Mouse (Mus musculus) gastrocnemius, adult 8-10 months (tissue): Measurements from ENCODE around the gene Rnpep. TPM values are rescaled to one million over a fixed set of nuclear protein-coding genes. Genes with fewer than 3 reads are reported as not detected.
"Not testable (repeated sequence)": the region's sequence is repeated elsewhere in the genome, so short reads cannot be mapped to it uniquely, and the experiment has no call there.

Experiments
- DNase-seq, 2 experiments: peaks; one replicate each; pipeline ENCODE4 v3.0.0; 2022; ENCODE audit warnings: low spot score in 2 of 2
- total RNA-seq, 4 experiments: library from RNA; stranded (reverse); gene quantifications; 2 replicates each; pipeline ENCODE4 v1.2.4; 2022

Gene Rnpep
- total RNA-seq, 4 experiments from 2014 or later: 12.6 to 15.4 (median 13.5) TPM

DNA sequence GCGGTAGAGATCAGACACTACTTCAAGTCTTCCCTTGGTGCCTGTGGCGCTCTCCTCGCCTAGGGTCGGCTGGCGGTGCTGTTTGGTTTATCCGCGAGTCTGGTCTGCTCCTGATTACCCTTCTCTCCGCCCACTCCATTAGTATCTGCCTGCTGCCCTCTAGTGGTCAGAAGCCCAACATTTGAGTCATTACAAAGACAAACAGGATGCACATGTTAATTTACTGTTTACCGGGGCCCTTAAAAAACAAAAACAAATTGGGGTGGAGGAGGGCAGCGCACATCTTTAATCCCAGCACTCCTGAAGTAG, 24.8 kb downstream of the Rnpep start:
- DNase-seq: peak; percentile 51 to 61

GRCm38 (mm10) chr1:135258380-135259127, 25.3 kb downstream of the Rnpep start, which contains the start of gene Elf3:
TSS of gene Elf3 (minus strand) at chr1:135258568.
- peak; percentile 14 to 53 for DNase-seq

DNA sequence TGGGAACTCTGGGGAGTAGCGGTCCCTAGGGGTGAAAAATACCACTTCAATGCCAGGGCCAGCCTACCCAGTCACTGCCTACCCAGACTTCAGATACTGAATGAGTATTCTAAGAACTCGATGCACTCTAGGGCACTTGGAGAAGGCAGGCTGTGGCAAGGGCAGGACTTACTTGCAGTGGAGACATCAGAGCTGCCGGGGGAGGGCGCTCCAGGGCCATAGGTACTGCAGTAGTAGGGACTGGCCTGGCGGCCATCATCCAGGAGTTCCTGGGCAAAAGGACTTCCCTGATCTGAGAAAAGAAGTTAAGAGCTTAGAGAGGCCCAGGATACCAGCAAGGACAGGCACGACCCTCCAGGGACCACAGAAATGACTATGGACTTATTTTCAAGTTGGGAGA, 27.6 kb downstream of the Rnpep start:
- DNase-seq: no peak

DNA sequence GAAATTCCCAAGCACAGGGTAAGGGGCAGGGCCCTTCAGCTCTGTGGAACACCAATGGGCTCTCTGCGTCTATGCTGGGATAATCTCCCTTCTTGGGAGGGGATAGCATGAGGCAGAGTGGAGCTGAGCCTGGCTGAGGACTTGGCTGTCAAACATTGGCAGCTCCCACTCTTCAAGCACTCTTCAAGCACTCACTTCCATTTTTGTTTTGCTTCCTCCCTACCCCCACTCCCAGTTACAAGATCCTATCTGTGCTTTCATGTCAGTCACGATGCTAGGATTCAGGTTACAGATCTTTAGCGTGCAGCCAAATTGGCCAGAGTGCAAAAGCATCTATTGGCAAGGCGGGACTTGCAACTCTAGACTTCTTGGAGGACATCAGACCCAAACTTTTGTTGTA, 31.0 kb downstream of the Rnpep start:
- peak; percentile 35 to 65 for DNase-seq

- no peak for DNase-seq
Observed at GRCm38 (mm10) chr1:135251405-135251804, 32.5 kb downstream of the Rnpep start.

DNA sequence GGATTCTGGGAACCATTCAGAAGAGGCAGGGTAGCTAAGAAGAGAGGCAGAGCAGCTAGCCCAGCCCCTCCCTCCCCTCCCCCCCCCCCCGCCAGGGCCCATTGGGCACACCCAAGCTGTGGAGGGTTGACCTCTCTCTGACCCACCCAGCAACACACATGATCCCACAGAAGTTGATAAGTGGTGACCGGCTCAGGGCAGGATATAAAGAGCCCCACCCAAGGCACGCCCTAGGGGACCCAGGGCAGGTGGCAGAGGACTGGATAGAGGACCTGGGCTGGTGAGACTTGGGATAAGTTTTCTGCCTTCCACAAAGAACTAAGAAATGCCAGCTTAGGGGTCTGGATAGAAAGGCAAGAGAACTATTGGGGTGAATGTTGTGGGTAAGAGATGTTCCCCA, 33.2 kb downstream of the Rnpep start:
- no peak for DNase-seq

DNA sequence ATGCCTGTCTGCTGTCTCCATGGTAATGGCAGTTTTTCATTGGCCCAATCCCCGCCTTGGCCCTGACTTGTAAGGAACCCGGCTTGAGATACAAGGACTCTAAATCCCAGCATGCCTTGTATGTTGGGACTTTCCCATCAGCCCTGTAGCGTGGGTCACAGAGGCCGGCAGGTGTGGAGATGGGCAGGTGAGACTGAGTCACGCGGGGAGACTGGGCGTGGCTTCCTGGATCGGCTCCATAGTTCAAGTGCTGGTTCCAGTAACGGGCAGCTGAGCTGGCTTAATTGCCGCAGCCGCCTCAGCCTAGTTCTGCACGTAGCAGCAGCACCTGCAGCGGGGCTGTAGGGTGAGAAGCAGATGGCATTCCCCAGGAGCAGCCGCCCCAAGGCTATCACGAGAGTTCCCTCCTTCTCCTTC, 35.4 kb downstream of the Rnpep start:
- DNase-seq: no peak

DNA sequence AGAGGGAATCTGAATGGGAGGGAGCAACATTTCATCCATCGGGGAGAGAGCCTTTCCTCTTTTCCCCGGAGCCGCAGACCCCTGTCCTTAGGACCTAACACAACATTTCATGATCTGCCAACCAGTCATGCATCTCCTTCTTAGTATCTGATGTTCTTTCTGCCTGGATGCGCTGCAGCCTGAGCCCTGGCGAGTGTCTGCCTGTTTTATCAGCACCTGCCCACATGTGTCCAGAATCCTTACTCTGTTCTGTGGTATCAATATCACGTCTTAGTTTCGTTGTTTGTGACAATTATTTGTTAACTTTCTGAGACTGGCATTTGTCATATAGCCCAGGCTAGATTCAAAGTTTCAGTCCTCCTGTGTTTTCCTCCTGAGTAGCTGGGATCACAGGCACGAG, 39.9 kb downstream of the Rnpep start:
- no peak for DNase-seq

DNA sequence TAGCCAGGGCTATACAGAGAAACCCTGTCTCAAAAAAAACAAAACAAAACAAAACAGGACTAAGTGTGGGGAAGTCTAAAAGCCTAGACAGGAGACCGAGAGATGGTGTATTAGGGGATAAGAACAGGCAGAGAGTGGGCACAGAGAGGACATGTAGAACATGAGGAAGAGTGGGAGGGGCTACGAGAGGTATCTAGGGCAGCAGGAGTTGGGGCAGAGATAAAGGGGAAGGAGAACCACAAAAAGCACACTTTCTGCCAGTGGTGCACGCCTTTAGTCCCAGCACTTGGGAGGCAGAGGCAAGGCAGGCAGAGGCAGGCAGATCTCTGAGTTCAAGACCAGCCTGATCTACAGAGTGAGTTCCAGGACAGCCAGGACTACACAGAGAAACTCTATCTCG, 43.7 kb downstream of the Rnpep start:
- not testable (repeated sequence) for DNase-seq

- no peak for DNase-seq
Observed at GRCm38 (mm10) chr1:135237131-135237851, 46.6 kb downstream of the Rnpep start.

DNA sequence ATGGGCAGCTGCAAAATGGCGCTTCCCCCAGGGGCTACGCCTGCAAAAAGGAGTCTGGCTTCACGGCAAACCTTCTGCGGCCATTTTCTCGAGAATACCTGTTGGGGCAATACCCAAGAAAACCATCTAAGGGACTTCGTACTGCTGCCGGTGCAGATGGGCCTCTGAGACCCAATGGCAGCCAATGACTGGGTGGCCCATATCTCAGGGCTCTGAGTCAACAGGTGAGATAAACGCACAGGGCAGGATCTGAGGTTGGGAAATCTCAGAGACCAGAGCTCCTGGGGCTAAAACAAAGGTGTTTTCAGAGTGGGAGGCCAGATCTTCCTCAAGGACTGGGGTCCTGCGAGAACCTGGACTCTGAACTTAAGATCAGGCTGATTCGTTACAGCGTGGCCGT, 49.1 kb downstream of the Rnpep start:
- no peak for DNase-seq

- DNase-seq: no peak
Observed at GRCm38 (mm10) chr1:135233961-135234360, 49.9 kb downstream of the Rnpep start.

DNA sequence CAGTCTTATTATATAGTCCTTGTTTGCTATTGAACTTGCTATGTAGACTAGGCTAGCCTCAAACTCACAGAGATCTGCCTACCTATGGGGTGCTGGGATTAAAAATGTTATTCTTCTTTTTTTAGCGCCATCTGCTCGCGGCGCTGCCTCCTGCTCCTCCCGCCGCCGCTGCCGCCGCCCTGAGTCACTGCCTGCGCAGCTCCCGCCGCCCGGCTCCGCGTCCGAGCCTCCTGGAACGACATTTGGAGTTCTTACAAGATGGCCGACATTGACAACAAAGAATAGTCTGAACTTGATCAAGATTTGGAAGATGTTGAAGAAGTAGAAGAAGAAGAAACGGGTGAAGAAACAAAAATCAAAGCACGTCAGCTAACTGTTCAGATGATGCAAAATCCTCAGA, 52.0 kb downstream of the Rnpep start:
- DNase-seq: not testable (repeated sequence)

- DNase-seq: no peak
Observed at GRCm38 (mm10) chr1:135227339-135227950, 56.4 kb downstream of the Rnpep start.

DNA sequence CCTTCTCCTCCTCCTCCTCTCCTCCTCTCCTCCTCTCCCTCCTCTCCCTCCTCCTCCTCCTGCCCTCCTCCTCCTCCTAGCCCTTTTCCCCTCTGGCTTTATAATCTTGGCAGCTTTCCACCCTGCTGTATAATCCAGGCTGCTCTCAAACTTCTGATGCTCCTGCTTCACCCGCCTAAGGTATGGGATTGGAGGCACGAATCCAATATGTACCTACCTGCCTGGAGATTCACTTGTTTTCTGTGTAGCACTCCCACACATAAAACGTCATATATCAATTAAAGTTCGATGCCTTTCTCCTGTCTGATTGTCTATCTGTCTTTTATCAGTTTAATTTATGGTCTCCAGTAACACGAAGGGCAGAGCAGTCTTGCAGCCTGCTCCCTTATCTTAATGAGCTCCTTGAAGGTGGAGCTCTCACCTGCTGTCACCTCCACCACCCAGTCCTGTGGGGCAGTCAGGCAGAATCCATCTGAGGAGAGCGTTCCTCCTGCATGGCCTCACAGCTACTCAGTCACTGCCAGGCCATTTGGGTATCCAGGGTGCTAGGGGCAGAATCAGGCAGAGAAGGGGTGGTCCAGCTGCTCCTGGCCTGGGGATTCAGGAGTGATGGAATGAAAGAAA, 58.8 kb downstream of the Rnpep start:
- DNase-seq: no peak

DNA sequence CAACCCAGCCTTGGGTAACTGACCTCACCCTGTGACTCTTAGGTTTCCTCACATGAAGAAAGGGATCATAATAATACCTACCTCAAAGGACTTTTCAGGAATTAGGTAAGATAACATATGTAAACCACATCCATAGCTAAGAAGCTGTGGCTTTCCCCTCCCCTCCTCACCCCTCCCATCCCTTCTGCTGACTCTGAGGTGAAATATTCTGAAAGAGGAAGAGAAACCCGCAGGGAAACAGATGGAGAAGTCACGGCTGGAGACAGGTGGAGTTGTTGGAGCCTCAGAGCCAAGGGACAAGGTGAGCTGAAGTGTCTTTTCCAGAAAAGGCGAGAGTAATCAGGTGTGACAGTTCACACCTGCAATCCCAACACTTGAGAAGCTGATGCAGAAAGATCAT, 59.7 kb downstream of the Rnpep start:
- DNase-seq: no peak

DNA sequence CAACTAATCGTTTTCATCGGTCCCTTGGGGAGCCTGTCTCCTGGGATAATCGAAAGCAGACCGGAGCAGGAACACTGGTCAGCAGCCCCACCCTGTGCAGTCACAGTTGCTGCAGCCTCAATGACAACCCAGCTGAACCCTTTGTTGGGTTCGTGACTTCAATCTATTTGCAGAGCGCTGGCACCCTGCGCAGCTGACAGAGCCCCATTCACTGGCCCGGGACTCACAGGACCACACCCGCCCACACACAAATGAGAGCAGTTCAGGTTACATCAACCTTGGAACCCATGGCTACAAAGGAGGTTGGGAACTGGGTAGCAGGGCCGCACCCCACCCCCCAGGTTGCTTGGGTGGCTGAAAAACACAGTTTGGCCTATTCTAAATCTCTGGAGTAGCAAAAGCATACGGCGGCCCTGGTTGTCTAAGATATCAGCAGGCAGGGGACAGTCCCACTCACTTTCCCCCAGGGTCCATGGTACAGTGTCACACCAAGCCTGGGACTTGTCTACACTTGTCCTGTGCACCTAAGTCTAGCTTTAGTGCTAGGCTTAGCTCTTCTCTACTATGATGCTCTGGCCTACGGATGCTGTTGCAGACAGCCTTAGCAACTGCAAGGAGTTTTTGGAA, 66.2 kb downstream of the Rnpep start:
- DNase-seq: no peak

DNA sequence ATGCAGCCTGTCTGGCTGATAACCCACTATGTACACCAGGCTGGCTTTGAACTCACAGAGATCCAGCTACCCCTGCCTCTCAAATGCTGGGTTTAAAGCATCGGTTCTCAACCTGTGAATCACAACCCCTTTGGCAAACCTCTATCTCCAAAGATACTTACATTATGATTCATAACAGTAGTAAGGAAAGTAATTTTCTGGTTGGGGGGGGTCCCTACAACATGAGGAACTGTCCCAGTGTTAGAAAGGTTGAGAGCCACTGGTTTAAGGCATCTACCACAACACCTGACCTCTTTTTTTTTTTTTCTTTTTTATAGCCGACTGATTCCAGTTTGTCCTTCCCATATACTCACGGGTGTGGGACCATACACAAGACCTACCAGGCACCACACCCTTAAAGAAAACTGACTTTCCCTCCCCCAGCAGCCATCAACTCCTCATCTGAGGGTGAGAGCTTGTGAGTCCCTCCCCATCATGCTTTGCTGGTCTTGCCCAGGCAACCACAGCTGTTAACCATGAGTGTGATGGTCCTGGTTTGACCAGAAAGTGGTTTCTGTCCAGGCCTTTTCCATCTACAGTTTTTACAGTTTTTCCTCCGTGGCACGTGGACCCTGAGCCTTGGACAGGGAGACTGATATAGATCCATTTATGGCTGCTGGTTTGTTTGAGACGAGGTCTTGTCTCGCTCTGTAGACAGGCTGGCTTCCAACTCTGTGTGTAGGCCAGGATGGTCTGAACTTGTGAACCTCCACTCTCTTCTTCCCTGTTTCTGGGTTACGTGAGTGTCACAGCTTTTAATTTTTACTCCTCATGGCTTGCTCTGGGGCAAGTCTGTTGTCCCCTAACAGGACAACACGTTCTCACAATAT, 69.9 kb downstream of the Rnpep start:
- no peak for DNase-seq
